Mouse (Mus musculus): ENCODE measurements around the gene Zfp804b. TPM values are rescaled to one million over a fixed set of nuclear protein-coding genes. Genes with fewer than 3 reads are reported as not detected.

The Zfp804b gene
- total and polyA plus RNA-seq, 3 experiments: not detected

DNA sequence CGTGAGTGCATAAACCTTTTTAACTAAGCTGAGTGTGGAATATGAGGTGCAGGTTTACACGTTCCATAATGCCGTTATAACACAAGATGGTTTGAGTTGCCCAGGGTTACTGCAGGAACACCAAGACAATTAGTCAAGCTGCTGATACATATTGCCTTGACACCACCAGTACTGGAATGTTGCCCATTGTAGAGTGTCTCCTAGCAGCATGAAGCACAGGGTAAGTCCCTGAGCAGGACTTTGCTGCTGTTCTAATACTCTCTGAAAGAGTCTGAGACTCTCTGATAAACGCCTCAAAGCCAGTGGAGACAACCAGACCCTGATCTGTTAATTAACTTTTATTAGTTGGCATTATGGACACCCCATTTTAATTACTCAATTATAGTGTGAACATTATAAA, 19.0 kb downstream of the Zfp804b start:
- no peak for DNase-seq (ENCODE audit: extremely low read depth)
- Histone ChIP-seq H3K4me1 (ENCODE audit: control insufficient read depth in 1 of 2, insufficient read depth in 2 of 2) (peaks cover 0 to 5% of the 10 kb centered on the region in 2 experiments; a peak in 1 of 4 replicates), H3K27ac (ENCODE audit: insufficient read depth, low read depth) (no peak overlapping the region), H3K4me3 (replicated peaks in 1 of 3; ENCODE audit: low read depth in 2 of 3, low read length in 2 of 3, poor library complexity in 1 of 3) (no peak overlapping the region), H3K27me3 (replicated peaks) (no peaks in the 10 kb centered on the region), H3K36me3 (replicated peaks in 1 of 2; ENCODE audit: control insufficient read depth in 1 of 2, insufficient read depth in 1 of 2, low read length in 1 of 2) (no peaks in the 10 kb centered on the region), H3K4me2 (ENCODE audit: insufficient read depth, low read depth, poor library complexity, severe bottlenecking) (no peak overlapping the region), H3K9me3 (replicated peaks; ENCODE audit: low read length) (no peaks in the 10 kb centered on the region), H3K9ac (ENCODE audit: insufficient read depth, low read depth) (no peak overlapping the region), H3K79me2 (replicated peaks; ENCODE audit: control insufficient read depth, extremely low read depth, insufficient read depth, poor library complexity, severe bottlenecking) (no peaks in the 10 kb centered on the region)
- TF ChIP-seq ZMIZ1 (IDR thresholded peaks at IDR 0.05; ENCODE audit: low read depth, low read length): no peak
- TF ChIP-seq TCF12 (IDR thresholded peaks at IDR 0.05; ENCODE audit: low read depth, low read length): no peak
- TF ChIP-seq CTCF (conservative IDR thresholded peaks at IDR 0.05 in 1 of 2, IDR thresholded peaks at IDR 0.05 in 1 of 2; ENCODE audit: low read depth in 2 of 2, low read length in 2 of 2): no peak
- TF ChIP-seq ZKSCAN1 (IDR thresholded peaks at IDR 0.05; ENCODE audit: borderline replicate concordance, low read depth, low read length): no peak
- TF ChIP-seq NELFE (IDR thresholded peaks at IDR 0.05; ENCODE audit: low read depth, low read length): no peak
- no peak for TF ChIP-seq JUN (IDR thresholded peaks at IDR 0.05; ENCODE audit: insufficient read depth, low read depth, low read length)
- TF ChIP-seq MEF2A (IDR thresholded peaks at IDR 0.05; ENCODE audit: borderline replicate concordance, low read depth, low read length): no peak
- in situ Hi-C loops (cut with MboI; ENCODE audit: low pct_ligation_motif_present, low pct_unique_long_range_greater_than_20kb, low sequenced_read_pairs) (no loop called here), dilution Hi-C loops (cut with MboI; ENCODE audit: extremely low pct_ligation_motif_present, extremely low pct_unique_long_range_greater_than_20kb, low sequenced_read_pairs) (no loop called here)

DNA sequence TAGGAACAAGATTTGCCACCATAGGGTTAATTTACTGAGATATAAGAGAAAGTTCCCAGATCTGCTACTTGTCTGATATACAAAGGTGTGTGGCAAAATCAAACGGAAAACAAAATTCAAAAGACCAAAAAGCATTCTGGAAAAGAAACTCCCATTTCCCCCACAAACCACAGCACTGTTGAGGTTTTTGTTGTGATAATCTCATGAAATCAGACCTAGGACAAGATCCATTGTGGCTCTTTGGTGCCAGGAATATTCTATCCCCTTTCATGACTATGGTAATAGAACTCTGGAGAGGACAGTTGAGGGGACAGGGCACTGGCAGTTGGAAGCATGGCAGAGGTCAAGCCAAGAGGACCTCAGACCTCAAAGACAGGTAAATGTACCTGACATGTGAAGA, 40.7 kb downstream of the Zfp804b start, which contains the start of gene Tex47:
Tex47 (plus strand) TSS at position 301 of the 400 bp plus-strand sequence.
- TF ChIP-seq ZMIZ1 (IDR thresholded peaks at IDR 0.05; ENCODE audit: low read depth, low read length) (no peak), EP300 (IDR thresholded peaks at IDR 0.05; ENCODE audit: low read length) (no peak), E2F4 (IDR thresholded peaks at IDR 0.05; ENCODE audit: insufficient replicate concordance, low read depth, low read length) (no peak), CHD1 (IDR thresholded peaks at IDR 0.05; ENCODE audit: low read depth, low read length) (no peak), USF2 (conservative IDR thresholded peaks at IDR 0.05; ENCODE audit: low read depth, low read length) (no peak), POLR2AphosphoS2 (IDR thresholded peaks at IDR 0.05; ENCODE audit: low read depth, low read length) (no peak), ZNF384 (IDR thresholded peaks at IDR 0.05; ENCODE audit: low read depth, low read length) (no peak), ELF1 (IDR thresholded peaks at IDR 0.05; ENCODE audit: low read depth, low read length) (no peak), RCOR1 (conservative IDR thresholded peaks at IDR 0.05; ENCODE audit: low read depth, low read length) (no peak), MEF2A (IDR thresholded peaks at IDR 0.05; ENCODE audit: borderline replicate concordance, low read depth, low read length) (no peak)

More for the DNA sequence above, 40.7 kb downstream of the Zfp804b start, which contains the start of gene Tex47:
- Histone ChIP-seq H3K4me2 (ENCODE audit: insufficient read depth, low read depth, poor library complexity, severe bottlenecking) (no peak within 1 kb of the TSS), H3K4me3 (replicated peaks in 1 of 3; ENCODE audit: low read depth in 2 of 3, low read length in 2 of 3, poor library complexity in 1 of 3) (no peak within 1 kb of the TSS), H3K9me3 (replicated peaks; ENCODE audit: low read length) (no peaks in the 10 kb centered on the region), H3K4me1 (ENCODE audit: control insufficient read depth in 1 of 2, insufficient read depth in 2 of 2) (no peaks in the 10 kb centered on the region), H3K79me2 (replicated peaks; ENCODE audit: control insufficient read depth, extremely low read depth, insufficient read depth, poor library complexity, severe bottlenecking) (no peaks in the 10 kb centered on the region), H3K27ac (ENCODE audit: insufficient read depth, low read depth) (no peak within 1 kb of the TSS), H3K36me3 (replicated peaks in 1 of 2; ENCODE audit: control insufficient read depth in 1 of 2, insufficient read depth in 1 of 2, low read length in 1 of 2) (no peaks in the 10 kb centered on the region), H3K27me3 (replicated peaks) (no peaks in the 10 kb centered on the region), H3K9ac (ENCODE audit: insufficient read depth, low read depth) (no peak within 1 kb of the TSS)
- dilution Hi-C loops (cut with MboI; ENCODE audit: extremely low pct_ligation_motif_present, extremely low pct_unique_long_range_greater_than_20kb, low sequenced_read_pairs) (no loop called here), in situ Hi-C loops (cut with MboI; ENCODE audit: low pct_ligation_motif_present, low pct_unique_long_range_greater_than_20kb, low sequenced_read_pairs) (no loop called here)
- no peak for DNase-seq (ENCODE audit: extremely low read depth)

Data from CH12.LX (cell line).